Mouse (Mus musculus): ENCODE measurements at regions not wholly inside any gene's neighbourhood (a gene's known extent, or its start where the extent isn't known, plus 50 kb on each side); places are given as distances from the start of the nearest gene placed in this dataset.
"Not testable (repeated sequence)": the region's sequence is repeated elsewhere in the genome, so short reads cannot be mapped to it uniquely, and the experiment has no call there.

DNA sequence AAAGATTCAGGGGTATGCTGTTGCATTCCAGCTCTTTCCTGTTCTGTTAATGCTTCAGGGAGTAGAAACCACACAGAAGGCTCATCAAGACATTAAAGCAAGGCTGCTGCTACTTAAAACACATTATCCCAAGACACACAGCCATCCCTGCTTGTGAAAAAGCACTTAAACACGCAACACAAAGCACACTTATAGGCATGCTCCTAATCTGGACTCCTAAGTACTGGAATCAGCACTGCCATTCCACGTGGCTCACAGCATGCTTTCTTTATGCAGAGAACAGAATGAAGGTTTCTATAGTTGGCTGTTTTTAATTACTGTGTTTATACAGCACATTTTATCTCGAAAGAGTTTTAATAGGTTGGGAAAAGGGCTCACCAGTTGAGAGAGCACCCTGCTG, 233.2 kb upstream of the Anxa10 start:
- DNase-seq (ENCODE audit: low read depth, low spot score): no peak
- Histone ChIP-seq H3K9me3 (ENCODE audit: control insufficient read depth, insufficient read depth, low read depth, low read length) (no peaks in the 10 kb centered on the region), H3K27ac (ENCODE audit: insufficient read depth, low read depth, low read length, poor library complexity, severe bottlenecking) (no peak overlapping the region), H3K9ac (ENCODE audit: insufficient read depth, low read depth, low read length, poor library complexity, severe bottlenecking) (no peak overlapping the region), H3K4me1 (ENCODE audit: control insufficient read depth in 2 of 2, insufficient read depth in 2 of 2, low read length in 2 of 2, poor library complexity in 1 of 2) (no peaks in the 10 kb centered on the region), H3K36me3 (ENCODE audit: control insufficient read depth, insufficient read depth, low read length, poor library complexity, severe bottlenecking) (no peaks in the 10 kb centered on the region), H3K4me3 (ENCODE audit: insufficient read depth in 1 of 2, low read depth in 1 of 2, low read length in 2 of 2, poor library complexity in 1 of 2, severe bottlenecking in 1 of 2) (no peak overlapping the region)
- no peak for TF ChIP-seq MAFK (IDR thresholded peaks at IDR 0.05; ENCODE audit: insufficient read depth, low read depth, low read length)
- no peak for TF ChIP-seq CHD2 (IDR thresholded peaks at IDR 0.05; ENCODE audit: low read depth, low read length)
- TF ChIP-seq ZNF384 (IDR thresholded peaks at IDR 0.05; ENCODE audit: low read depth, low read length): no peak
- TF ChIP-seq ZC3H11A (IDR thresholded peaks at IDR 0.05; ENCODE audit: borderline replicate concordance, low read depth, low read length): no peak
- no peak for TF ChIP-seq HCFC1 (IDR thresholded peaks at IDR 0.05; ENCODE audit: borderline replicate concordance, insufficient read depth, low read length)
- in situ Hi-C loops (cut with MboI; ENCODE audit: low sequenced_read_pairs in 2 of 2, unreplicated experiment in 2 of 2): no loop called here

GRCm38 (mm10) chr8:62343931-62344330, 221.0 kb upstream of the Anxa10 start:
- DNase-seq (ENCODE audit: low read depth, low spot score): peak; percentile 9
- in situ Hi-C loops (cut with MboI; ENCODE audit: low sequenced_read_pairs in 2 of 2, unreplicated experiment in 2 of 2): not testable (repeated sequence)

More at GRCm38 (mm10) chr8:62343931-62344330, 221.0 kb upstream of the Anxa10 start:
- not testable (repeated sequence) for H3K9me3 ChIP-seq (ENCODE audit: control insufficient read depth, insufficient read depth, low read depth, low read length); H3K4me1 ChIP-seq (ENCODE audit: control insufficient read depth in 2 of 2, insufficient read depth in 2 of 2, low read length in 2 of 2, poor library complexity in 1 of 2); H3K4me3 ChIP-seq (ENCODE audit: insufficient read depth in 1 of 2, low read depth in 1 of 2, low read length in 2 of 2, poor library complexity in 1 of 2, severe bottlenecking in 1 of 2); H3K36me3 ChIP-seq (ENCODE audit: control insufficient read depth, insufficient read depth, low read length, poor library complexity, severe bottlenecking); H3K9ac ChIP-seq (ENCODE audit: insufficient read depth, low read depth, low read length, poor library complexity, severe bottlenecking); H3K27ac ChIP-seq (ENCODE audit: insufficient read depth, low read depth, low read length, poor library complexity, severe bottlenecking)

All from ES-E14 (cell line).